8 mouse cellular contexts compared by ENCODE assay signal in genomic region chr11:69067601-69068000, GRCm38 (mm10). TPM values are rescaled to one million over a fixed set of nuclear protein-coding genes. Genes with fewer than 3 reads are reported as not detected.
DNase-seq lines count a peak whose midpoint lies in the region; ATAC-seq lines count a peak whose summit lies in the region.

No protein-coding gene starts in this region.

- no peak overlapping the region for H3K4me2 ChIP-seq in lung, embryonic 16.5 days (ENCODE audit: low read depth, low read length)

- H3K27me3 ChIP-seq in heart, embryonic 10.5 days (ENCODE audit: insufficient read depth, poor library complexity, severe bottlenecking): no peaks in the 10 kb centered on the region
- no peaks in the 10 kb centered on the region for H3K27me3 ChIP-seq in lung, embryonic 16.5 days (ENCODE audit: control insufficient read depth, insufficient read depth, low read depth, low read length)

- 20% methylated on average over 6 of the region's 6 CpGs for WGBS in heart, embryonic 10.5 days
- 24% methylated on average over 6 of the region's 6 CpGs for WGBS in lung, embryonic 16.5 days

- no peaks in the 10 kb centered on the region for H3K9me3 ChIP-seq in heart, embryonic 10.5 days
- H3K9me3 ChIP-seq in lung, embryonic 16.5 days (ENCODE audit: control insufficient read depth, low read length): no peaks in the 10 kb centered on the region

- H3K4me1 ChIP-seq in heart, embryonic 10.5 days: peaks cover 52% of the 10 kb centered on the region
- H3K4me1 ChIP-seq in lung, embryonic 16.5 days (replicated peaks; ENCODE audit: control insufficient read depth, insufficient read depth, low read length): peaks cover 35% of the 10 kb centered on the region

- H3K27ac ChIP-seq in heart, embryonic 10.5 days: peak overlapping the region; percentile 82
- peak overlapping the region; percentile 11 for H3K27ac ChIP-seq in lung, embryonic 16.5 days (ENCODE audit: low read length)

- peak; percentile 20 for DNase-seq in gastrocnemius, postnatal 14 days
- DNase-seq in gastrocnemius, postnatal 4 days (ENCODE audit: low spot score in 2 of 2): no peak
- DNase-seq in ES-CJ7 (ENCODE audit: low read depth, low spot score): peak; percentile 25
- no peak for DNase-seq in heart, embryonic 10.5 days (ENCODE audit: low spot score)
- DNase-seq in thymus, postnatal 36 days: no peak

- no peak for ATAC-seq in lung, embryonic 16.5 days (ENCODE audit: low read depth)
- no peak for ATAC-seq in erythroblast, adult 5-6 weeks (replicated peaks; ENCODE audit: low FRiP score, poor library complexity, severe bottlenecking)
- no peak for ATAC-seq in erythroid progenitor cell, adult 5-6 weeks (replicated peaks; ENCODE audit: low FRiP score, poor library complexity, severe bottlenecking)

- H3K4me3 ChIP-seq in heart, embryonic 10.5 days: peak overlapping the region; percentile 64; the same call in 1 of the 2 replicates
- H3K4me3 ChIP-seq in lung, embryonic 16.5 days (ENCODE audit: low read length): no peak overlapping the region

- 0 out of 2 replicates have a peak overlapping the region, but pooled peaks have one; percentile 26 for H3K9ac ChIP-seq in lung, embryonic 16.5 days (ENCODE audit: low read length)

- no peaks in the 10 kb centered on the region for H3K36me3 ChIP-seq in heart, embryonic 10.5 days
- H3K36me3 ChIP-seq in lung, embryonic 16.5 days (ENCODE audit: control insufficient read depth, insufficient read depth, low read length): no peaks in the 10 kb centered on the region

- intact Hi-C loops in gastrocnemius, postnatal 14 days (cut with DNase I; ENCODE audit: low total_unique reads): loop anchor here (5.0 kb wide), 1 partner anchor 55 kb away; the partner anchor contains the start of genes 9130213A22Rik and Hes7

RNA-seq across cellular contexts. Expression of gene Tmem107, which starts 3.0 kb away (rescaled TPM):
- total RNA-seq in gastrocnemius, postnatal 14 days (2021): 1 to 10 TPM; 2.9 to 4.7 TPM
- 10 to 100 TPM; 11.7 to 14.3 TPM for total RNA-seq in gastrocnemius, postnatal 4 days (2021)
- polyA plus RNA-seq in heart, embryonic 10.5 days (2016; fragmentation: Nextera tagmentation; extraction: Ambion mirVana): 29.1 and 30.4 TPM in 2 replicates
- 101 and 104 TPM in 2 replicates for polyA plus RNA-seq in lung, embryonic 16.5 days (2015; fragmentation: Nextera tagmentation; extraction: Ambion mirVana)
- 2.3 and 6.1 TPM in 2 replicates for total RNA-seq in erythroblast, adult 5-6 weeks (2015; ENCODE audit: low replicate concordance)
- total RNA-seq in erythroblast, adult 5-6 weeks (2017; ENCODE audit: low replicate concordance): 2.9 and 3.9 TPM in 2 replicates
- 21.6 and 27.7 TPM in 2 replicates for total RNA-seq in erythroid progenitor cell, adult 5-6 weeks (2015; ENCODE audit: low replicate concordance)
- total RNA-seq in erythroid progenitor cell, adult 5-6 weeks (2017; ENCODE audit: low replicate concordance): 12.5 and 12.6 TPM in 2 replicates

RNA-seq across cellular contexts. Expression of gene Borcs6, which starts 8.1 kb away (rescaled TPM):
- total RNA-seq in gastrocnemius, postnatal 14 days (2021): 10 to 100 TPM; 13.5 to 14.3 TPM
- 10 to 100 TPM; 14.6 to 14.9 TPM for total RNA-seq in gastrocnemius, postnatal 4 days (2021)
- polyA plus RNA-seq in heart, embryonic 10.5 days (2016; fragmentation: Nextera tagmentation; extraction: Ambion mirVana): 8.2 and 9.0 TPM in 2 replicates
- polyA plus RNA-seq in lung, embryonic 16.5 days (2015; fragmentation: Nextera tagmentation; extraction: Ambion mirVana): 7.2 and 8.6 TPM in 2 replicates
- total RNA-seq in erythroblast, adult 5-6 weeks (2015; ENCODE audit: low replicate concordance): 2.5 and 3.1 TPM in 2 replicates
- 1.0 and 4.7 TPM in 2 replicates for total RNA-seq in erythroblast, adult 5-6 weeks (2017; ENCODE audit: low replicate concordance)
- total RNA-seq in erythroid progenitor cell, adult 5-6 weeks (2015; ENCODE audit: low replicate concordance): 2.9 and 4.7 TPM in 2 replicates
- 2.2 and 3.1 TPM in 2 replicates for total RNA-seq in erythroid progenitor cell, adult 5-6 weeks (2017; ENCODE audit: low replicate concordance)

RNA-seq across cellular contexts. Expression of gene Vamp2, which starts 20.7 kb away (rescaled TPM):
- 10 to 100 TPM; 37.9 to 39.7 TPM for total RNA-seq in gastrocnemius, postnatal 14 days (2021)
- total RNA-seq in gastrocnemius, postnatal 4 days (2021): 10 to 100 TPM; 61.1 to 70.4 TPM
- polyA plus RNA-seq in heart, embryonic 10.5 days (2016; fragmentation: Nextera tagmentation; extraction: Ambion mirVana): 85.8 and 93.0 TPM in 2 replicates
- 80.6 and 85.2 TPM in 2 replicates for polyA plus RNA-seq in lung, embryonic 16.5 days (2015; fragmentation: Nextera tagmentation; extraction: Ambion mirVana)
- total RNA-seq in erythroblast, adult 5-6 weeks (2015; ENCODE audit: low replicate concordance): 50.3 and 58.7 TPM in 2 replicates
- total RNA-seq in erythroblast, adult 5-6 weeks (2017; ENCODE audit: low replicate concordance): 12.4 and 17.8 TPM in 2 replicates
- total RNA-seq in erythroid progenitor cell, adult 5-6 weeks (2015; ENCODE audit: low replicate concordance): 94.1 and 114 TPM in 2 replicates
- 18.2 and 31.1 TPM in 2 replicates for total RNA-seq in erythroid progenitor cell, adult 5-6 weeks (2017; ENCODE audit: low replicate concordance)

RNA-seq across cellular contexts. Expression of gene Aurkb, which starts 22.2 kb away (rescaled TPM):
- total RNA-seq in gastrocnemius, postnatal 14 days (2021): 1 to 10 TPM; 4.2 to 4.4 TPM
- 10 to 100 TPM; 25.6 TPM for total RNA-seq in gastrocnemius, postnatal 4 days (2021)
- polyA plus RNA-seq in heart, embryonic 10.5 days (2016; fragmentation: Nextera tagmentation; extraction: Ambion mirVana): 110 and 147 TPM in 2 replicates
- polyA plus RNA-seq in lung, embryonic 16.5 days (2015; fragmentation: Nextera tagmentation; extraction: Ambion mirVana): 183 and 189 TPM in 2 replicates
- total RNA-seq in erythroblast, adult 5-6 weeks (2015; ENCODE audit: low replicate concordance): 32.9 and 35.3 TPM in 2 replicates
- 74.0 and 102 TPM in 2 replicates for total RNA-seq in erythroblast, adult 5-6 weeks (2017; ENCODE audit: low replicate concordance)
- 328 and 403 TPM in 2 replicates for total RNA-seq in erythroid progenitor cell, adult 5-6 weeks (2015; ENCODE audit: low replicate concordance)
- total RNA-seq in erythroid progenitor cell, adult 5-6 weeks (2017; ENCODE audit: low replicate concordance): 422 and 478 TPM in 2 replicates

RNA-seq across cellular contexts. Expression of gene Per1, which starts 27.4 kb away (rescaled TPM):
- 10 to 100 TPM; 22.1 to 77.5 TPM for total RNA-seq in gastrocnemius, postnatal 14 days (2021)
- 10 to 100 TPM; 32.1 to 49.3 TPM for total RNA-seq in gastrocnemius, postnatal 4 days (2021)
- polyA plus RNA-seq in heart, embryonic 10.5 days (2016; fragmentation: Nextera tagmentation; extraction: Ambion mirVana): 8.0 and 8.8 TPM in 2 replicates
- polyA plus RNA-seq in lung, embryonic 16.5 days (2015; fragmentation: Nextera tagmentation; extraction: Ambion mirVana): 31.1 and 32.4 TPM in 2 replicates
- 2.3 and 3.1 TPM in 2 replicates for total RNA-seq in erythroblast, adult 5-6 weeks (2015; ENCODE audit: low replicate concordance)
- total RNA-seq in erythroblast, adult 5-6 weeks (2017; ENCODE audit: low replicate concordance): 1.7 and 1.9 TPM in 2 replicates
- 3.4 and 3.6 TPM in 2 replicates for total RNA-seq in erythroid progenitor cell, adult 5-6 weeks (2015; ENCODE audit: low replicate concordance)
- total RNA-seq in erythroid progenitor cell, adult 5-6 weeks (2017; ENCODE audit: low replicate concordance): 3.3 and 7.6 TPM in 2 replicates

Comparison
In these comparisons a context has a peak if more than half of its experiments do, and no peak if none do; other contexts are left out.
1. DNase-seq: peak in gastrocnemius, postnatal 14 days (single experiment) and ES-CJ7 (single experiment); none in gastrocnemius, postnatal 4 days (0 of 2), heart, embryonic 10.5 days (single experiment) and thymus, postnatal 36 days (0 of 2).